Mouse (Mus musculus): ENCODE results near the gene Setdb1. TPM values are rescaled to one million over a fixed set of nuclear protein-coding genes. Genes with fewer than 3 reads are reported as not detected.

The Setdb1 gene
- total and polyA plus RNA-seq, 2 experiments from 2014 or later = 28.4 to 44.4 TPM

GRCm38 (mm10) chr3:95315094-95315843 is 41.7 kb downstream of the Setdb1 start:
- Histone ChIP-seq H3K9me3 (ENCODE audit: low read length) (no peaks in the 10 kb centered on the region), H3K4me3 (ENCODE audit: low read depth, low read length) (peak overlapping the region; percentile 91), H3K4me1 (ENCODE audit: insufficient read depth, low read length) (0 out of 2 replicates have a peak, but pooled peaks cover 7% of the 10 kb centered on the region), H3K27me3 (ENCODE audit: insufficient read depth, low read length) (no peaks in the 10 kb centered on the region), H3K36me3 (ENCODE audit: insufficient read depth, low read length) (peaks cover 3% of the 10 kb centered on the region), H3K27ac (ENCODE audit: low read depth, low read length) (peak overlapping the region; percentile 94), H3K9ac (replicated peaks; ENCODE audit: low read length, poor library complexity, severe bottlenecking) (peak overlapping the region; percentile 96), H3K4me2 (ENCODE audit: low read depth, low read length, poor library complexity, severe bottlenecking) (peak overlapping the region; percentile 76)
- peak; percentile 76 for DNase-seq (ENCODE audit: low spot score)
- peak; percentile 89 for ATAC-seq (ENCODE audit: low FRiP score)
- peak; percentile 57 for TF ChIP-seq CTCF (IDR thresholded peaks at IDR 0.05)
- WGBS = under 1% methylated on average over 60 of the region's 71 CpGs

- no peak for TF ChIP-seq CTCF (IDR thresholded peaks at IDR 0.05)
- Histone ChIP-seq H3K36me3 (ENCODE audit: insufficient read depth, low read length) (no peaks in the 10 kb centered on the region), H3K27ac (ENCODE audit: low read depth, low read length) (peak within 1 kb of the TSS; percentile 94), H3K9ac (replicated peaks; ENCODE audit: low read length, poor library complexity, severe bottlenecking) (peak within 1 kb of the TSS; percentile 96), H3K9me3 (ENCODE audit: low read length) (no peaks in the 10 kb centered on the region), H3K4me2 (ENCODE audit: low read depth, low read length, poor library complexity, severe bottlenecking) (peak within 1 kb of the TSS; percentile 76), H3K27me3 (ENCODE audit: insufficient read depth, low read length) (no peaks in the 10 kb centered on the region), H3K4me1 (ENCODE audit: insufficient read depth, low read length) (0 out of 2 replicates have a peak, but pooled peaks cover 7% of the 10 kb centered on the region), H3K4me3 (ENCODE audit: low read depth, low read length) (peak within 1 kb of the TSS; percentile 91)
- 2% methylated on average over 27 of the region's 27 CpGs for WGBS
- ATAC-seq (ENCODE audit: low FRiP score) = no peak; the same call in 1 of the 2 replicates
- peak; percentile 28 for DNase-seq (ENCODE audit: low spot score)
These were observed 42.4 kb downstream of the Setdb1 start, which contains the start of gene Cers2 for GRCm38 (mm10) chr3:95314486-95315093. TSS of gene Cers2 (plus strand) at chr3:95314791.

GRCm38 (mm10) chr3:95314075-95314474 is 42.9 kb downstream of the Setdb1 start:
- 0 out of 2 replicates have a peak, but pooled peaks cover 7% of the 10 kb centered on the region for H3K4me1 ChIP-seq (ENCODE audit: insufficient read depth, low read length)
- DNase-seq (ENCODE audit: low spot score) (no peak), ATAC-seq (ENCODE audit: low FRiP score) (no peak)
- 0 out of 2 replicates have a peak overlapping the region, but pooled peaks have one; percentile 94 for H3K27ac ChIP-seq (ENCODE audit: low read depth, low read length)
- peak overlapping the region; percentile 91; the same call in 1 of the 2 replicates for H3K4me3 ChIP-seq (ENCODE audit: low read depth, low read length)
- no peaks in the 10 kb centered on the region for H3K9me3 ChIP-seq (ENCODE audit: low read length)
- WGBS = 54% methylated on average over 6 of the region's 6 CpGs
- H3K27me3 ChIP-seq (ENCODE audit: insufficient read depth, low read length) = no peaks in the 10 kb centered on the region
- H3K9ac ChIP-seq (replicated peaks; ENCODE audit: low read length, poor library complexity, severe bottlenecking) = no peak overlapping the region
- H3K4me2 ChIP-seq (ENCODE audit: low read depth, low read length, poor library complexity, severe bottlenecking) = peak overlapping the region; percentile 76; the same call in 1 of the 2 replicates
- H3K36me3 ChIP-seq (ENCODE audit: insufficient read depth, low read length) = no peaks in the 10 kb centered on the region
- TF ChIP-seq CTCF (IDR thresholded peaks at IDR 0.05) = no peak

GRCm38 (mm10) chr3:95313476-95313875 is 43.5 kb downstream of the Setdb1 start:
- Histone ChIP-seq H3K27ac (ENCODE audit: low read depth, low read length) (no peak overlapping the region), H3K9me3 (ENCODE audit: low read length) (no peaks in the 10 kb centered on the region), H3K4me3 (ENCODE audit: low read depth, low read length) (no peak overlapping the region), H3K4me2 (ENCODE audit: low read depth, low read length, poor library complexity, severe bottlenecking) (no peak overlapping the region), H3K9ac (replicated peaks; ENCODE audit: low read length, poor library complexity, severe bottlenecking) (no peak overlapping the region), H3K27me3 (ENCODE audit: insufficient read depth, low read length) (no peaks in the 10 kb centered on the region), H3K36me3 (ENCODE audit: insufficient read depth, low read length) (no peaks in the 10 kb centered on the region), H3K4me1 (ENCODE audit: insufficient read depth, low read length) (0 out of 2 replicates have a peak, but pooled peaks cover 7% of the 10 kb centered on the region)
- no peak for TF ChIP-seq CTCF (IDR thresholded peaks at IDR 0.05)
- no peak for ATAC-seq (ENCODE audit: low FRiP score)
- DNase-seq (ENCODE audit: low spot score) = no peak
- WGBS = 46% methylated on average over 7 of the region's 7 CpGs

- Histone ChIP-seq H3K27me3 (ENCODE audit: insufficient read depth, low read length) (no peaks in the 10 kb centered on the region), H3K36me3 (ENCODE audit: insufficient read depth, low read length) (no peaks in the 10 kb centered on the region), H3K9me3 (ENCODE audit: low read length) (no peaks in the 10 kb centered on the region), H3K27ac (ENCODE audit: low read depth, low read length) (no peak overlapping the region), H3K4me2 (ENCODE audit: low read depth, low read length, poor library complexity, severe bottlenecking) (no peak overlapping the region), H3K9ac (replicated peaks; ENCODE audit: low read length, poor library complexity, severe bottlenecking) (no peak overlapping the region), H3K4me1 (ENCODE audit: insufficient read depth, low read length) (0 out of 2 replicates have a peak, but pooled peaks cover 7% of the 10 kb centered on the region), H3K4me3 (ENCODE audit: low read depth, low read length) (no peak overlapping the region)
- ATAC-seq (ENCODE audit: low FRiP score) = no peak
- TF ChIP-seq CTCF (IDR thresholded peaks at IDR 0.05) = no peak
- DNase-seq (ENCODE audit: low spot score) = no peak
- 77% methylated on average over 6 of the region's 6 CpGs for WGBS
These were observed 44.4 kb downstream of the Setdb1 start for GRCm38 (mm10) chr3:95312623-95313022.
